In the genomic region with DNA sequence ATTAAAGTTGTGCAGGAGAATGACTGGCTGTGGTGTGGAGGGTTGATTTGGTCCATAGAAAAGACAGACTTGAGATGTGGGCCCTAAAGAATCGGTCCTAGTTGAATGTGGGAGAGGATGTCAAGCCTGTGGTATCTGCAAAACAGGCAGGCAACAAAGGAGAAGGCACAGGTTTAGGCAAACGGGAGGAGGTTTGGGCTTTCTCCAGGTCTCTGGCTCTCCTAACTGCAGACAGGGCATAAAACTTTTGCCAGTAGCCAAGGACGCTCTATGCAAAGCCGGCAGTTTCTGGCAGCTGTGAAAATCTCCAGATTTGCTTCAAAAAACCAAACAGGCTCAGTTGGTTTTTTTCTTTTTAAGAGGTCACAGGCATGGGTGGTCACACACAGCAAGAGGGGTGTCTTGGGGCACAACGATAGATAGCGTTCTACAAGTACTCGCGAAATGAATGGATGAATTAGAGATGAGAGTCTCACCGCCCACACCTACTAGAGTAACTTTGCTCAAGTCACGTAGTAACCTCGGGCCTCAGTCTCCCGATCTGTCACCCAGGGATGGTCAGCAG, we compare ENCODE assay signal across 11 mouse cellular contexts. TPM values are rescaled to one million over a fixed set of nuclear protein-coding genes. Genes with fewer than 3 reads are reported as not detected.
DNase-seq lines count a peak whose midpoint lies in the region; ATAC-seq and TF ChIP-seq lines count a peak whose summit lies in the region.
"Had no signal": no experiment of that assay in that cellular context is flagged by ENCODE, and none has a peak within 500 bp of the region (broad histone marks: within the 10 kb centered on the region; RNA-seq: fewer than 3 reads in every experiment).

No protein-coding gene starts in this region.

- no peak for TF ChIP-seq CTCF in hindbrain, postnatal 0 days (IDR thresholded peaks at IDR 0.05; ENCODE audit: low read depth)

- H3K27ac ChIP-seq in heart, embryonic 16.5 days (ENCODE audit: low read length): peak overlapping the region; percentile 38; the same call in 1 of the 2 replicates
- no peak overlapping the region for H3K27ac ChIP-seq in embryonic facial prominence, embryonic 12.5 days
- H3K27ac ChIP-seq in hindbrain, postnatal 0 days: no peak overlapping the region
- H3K27ac ChIP-seq in midbrain, embryonic 15.5 days: no peak overlapping the region

- H3K4me3 ChIP-seq in heart, embryonic 16.5 days (ENCODE audit: low read length): peak overlapping the region; percentile 73
- peak overlapping the region; percentile 73 for H3K4me3 ChIP-seq in embryonic facial prominence, embryonic 12.5 days
- H3K4me3 ChIP-seq in hindbrain, postnatal 0 days (ENCODE audit: low read length): peak overlapping the region; percentile 63
- peak overlapping the region; percentile 62 for H3K4me3 ChIP-seq in midbrain, embryonic 15.5 days

- H3K4me2 ChIP-seq in heart, embryonic 16.5 days (ENCODE audit: low read depth, low read length): peak overlapping the region; percentile 82
- H3K4me2 ChIP-seq in embryonic facial prominence, embryonic 12.5 days (replicated peaks): peak overlapping the region; percentile 96
- peak overlapping the region; percentile 85 for H3K4me2 ChIP-seq in hindbrain, postnatal 0 days (ENCODE audit: low read depth, low read length)
- peak overlapping the region; percentile 100 for H3K4me2 ChIP-seq in midbrain, embryonic 15.5 days

- no peaks in the 10 kb centered on the region for H3K27me3 ChIP-seq in heart, embryonic 16.5 days (ENCODE audit: control insufficient read depth, insufficient read depth, low read length)
- 0 out of 2 replicates have a peak, but pooled peaks cover 21% of the 10 kb centered on the region for H3K27me3 ChIP-seq in embryonic facial prominence, embryonic 12.5 days
- no peaks in the 10 kb centered on the region for H3K27me3 ChIP-seq in hindbrain, postnatal 0 days (ENCODE audit: insufficient read depth, low read length)
- H3K27me3 ChIP-seq in midbrain, embryonic 15.5 days (replicated peaks): peaks cover 38% of the 10 kb centered on the region

- no peaks in the 10 kb centered on the region for H3K36me3 ChIP-seq in heart, embryonic 16.5 days (ENCODE audit: control insufficient read depth, insufficient read depth)
- no peaks in the 10 kb centered on the region for H3K36me3 ChIP-seq in embryonic facial prominence, embryonic 12.5 days
- H3K36me3 ChIP-seq in hindbrain, postnatal 0 days (ENCODE audit: insufficient read depth, low read length): no peaks in the 10 kb centered on the region
- H3K36me3 ChIP-seq in midbrain, embryonic 15.5 days (replicated peaks): no peaks in the 10 kb centered on the region
- H3K36me3 ChIP-seq: G1E had no signal

- H3K9ac ChIP-seq in heart, embryonic 16.5 days (ENCODE audit: low read length): peak overlapping the region; percentile 88
- H3K9ac ChIP-seq in embryonic facial prominence, embryonic 12.5 days: peak overlapping the region; percentile 70; the same call in 1 of the 2 replicates
- peak overlapping the region; percentile 60; the same call in 1 of the 2 replicates for H3K9ac ChIP-seq in hindbrain, postnatal 0 days (replicated peaks; ENCODE audit: low read length)
- peak overlapping the region; percentile 50; the same call in 1 of the 2 replicates for H3K9ac ChIP-seq in midbrain, embryonic 15.5 days

- WGBS in heart, embryonic 16.5 days: 26% methylated on average over 12 of the region's 12 CpGs
- 17% methylated on average over 12 of the region's 12 CpGs for WGBS in embryonic facial prominence, embryonic 12.5 days
- WGBS in hindbrain, postnatal 0 days: 7% methylated on average over 12 of the region's 12 CpGs
- WGBS in midbrain, embryonic 15.5 days: 10% methylated on average over 12 of the region's 12 CpGs

- no peak for ATAC-seq in heart, embryonic 16.5 days (replicated peaks; ENCODE audit: extremely low read depth, insufficient read depth, low FRiP score)
- peak; percentile 1; the same call in 1 of the 2 replicates for ATAC-seq in embryonic facial prominence, embryonic 12.5 days (ENCODE audit: insufficient number of reproducible peaks, insufficient read depth, low FRiP score, low TSS enrichment)
- ATAC-seq in hindbrain, postnatal 0 days: peak; percentile 8; the same call in 1 of the 2 replicates
- ATAC-seq in midbrain, embryonic 15.5 days (replicated peaks): no peak; the same call in 1 of the 2 replicates
- no peak for ATAC-seq in frontal cortex, adult (ENCODE audit: low TSS enrichment)

- H3K4me1 ChIP-seq in heart, embryonic 16.5 days (ENCODE audit: control insufficient read depth, insufficient read depth, low read length): peaks cover 24% of the 10 kb centered on the region
- H3K4me1 ChIP-seq in embryonic facial prominence, embryonic 12.5 days: peaks cover 26% of the 10 kb centered on the region
- no peaks in the 10 kb centered on the region for H3K4me1 ChIP-seq in hindbrain, postnatal 0 days (ENCODE audit: insufficient read depth, low read length)
- H3K4me1 ChIP-seq in midbrain, embryonic 15.5 days: peaks cover 39% of the 10 kb centered on the region

- no peaks in the 10 kb centered on the region for H3K9me3 ChIP-seq in heart, embryonic 16.5 days (replicated peaks; ENCODE audit: control insufficient read depth, low read length)
- H3K9me3 ChIP-seq in embryonic facial prominence, embryonic 12.5 days: no peaks in the 10 kb centered on the region
- no peaks in the 10 kb centered on the region for H3K9me3 ChIP-seq in hindbrain, postnatal 0 days (ENCODE audit: low read length)
- no peaks in the 10 kb centered on the region for H3K9me3 ChIP-seq in midbrain, embryonic 15.5 days
- H3K9me3 ChIP-seq: G1E had no signal

- no peak for DNase-seq in heart, adult 11 months
- no peak for DNase-seq in hindbrain, postnatal 0 days (ENCODE audit: low spot score)
- DNase-seq in gastrocnemius, adult 18-20 months (ENCODE audit: low spot score): no peak
- no peak for DNase-seq in left cerebral cortex, adult 9 months (ENCODE audit: low spot score in 2 of 2)
- DNase-seq: thymus, postnatal 36 days had no signal

RNA-seq across cellular contexts. Expression of a gene that starts 0.7 kb away (rescaled TPM):
- polyA plus RNA-seq in heart, embryonic 16.5 days (2015; fragmentation: Nextera tagmentation; extraction: Ambion mirVana): 5.8 and 7.7 TPM in 2 replicates
- polyA plus RNA-seq in embryonic facial prominence, embryonic 12.5 days (2016; fragmentation: Nextera tagmentation; extraction: Ambion mirVana): 4.7 and 5.7 TPM in 2 replicates
- 10.0 TPM in 2 replicates for total RNA-seq in hindbrain, postnatal 0 days (2014; rRNA removed)
- 5.2 and 5.7 TPM in 2 replicates for polyA plus RNA-seq in hindbrain, postnatal 0 days (2015; fragmentation: Nextera tagmentation; extraction: Ambion mirVana)
- polyA plus RNA-seq in midbrain, embryonic 15.5 days (2015; fragmentation: Nextera tagmentation; extraction: Ambion mirVana): 4.0 and 5.1 TPM in 2 replicates
- total RNA-seq in gastrocnemius, adult 18-20 months (2021): 1 to 10 TPM; 4.5 to 6.0 TPM
- total RNA-seq: hematopoietic stem cell, adult 5-6 weeks had no signal
- polyA plus RNA-seq: G1E had no signal

Comparison
In these comparisons a context has a peak if more than half of its experiments do, and no peak if none do; other contexts are left out.
1. ATAC-seq: peak in embryonic facial prominence, embryonic 12.5 days (single experiment) and hindbrain, postnatal 0 days (single experiment); none in heart, embryonic 16.5 days (single experiment), midbrain, embryonic 15.5 days (single experiment) and frontal cortex, adult (single experiment).
2. Peak in every context shown above with its lines, with median percentiles within 50 percentile points of each other: H3K4me2 ChIP-seq, H3K4me3 ChIP-seq and H3K9ac ChIP-seq.